Mouse (Mus musculus) olfactory bulb, adult 2 months (tissue): ENCODE measurements around the gene Raly. TPM values are rescaled to one million over a fixed set of nuclear protein-coding genes. Genes with fewer than 3 reads are reported as not detected.

Source experiments
- H3K27ac ChIP-seq: fragments of 200-500 bp; 2 replicates; pipeline ENCODE4 v1.5.1; 2012; ENCODE audit warnings: low read depth, low read length; ENCODE audit not compliant: insufficient read depth
- H3K4me1 ChIP-seq: fragments of 200-500 bp; 2 replicates; pipeline ENCODE4 v1.6.1; 2012; ENCODE audit warnings: low read length; ENCODE audit not compliant: control insufficient read depth, insufficient read depth
- H3K4me3 ChIP-seq: fragments of 200-500 bp; 2 replicates; pipeline ENCODE4 v1.5.1; 2012; ENCODE audit warnings: mild to moderate bottlenecking, low read depth, low read length, moderate library complexity; ENCODE audit not compliant: insufficient read depth
- CTCF ChIP-seq: fragments of 200-500 bp; IDR thresholded peaks from 2 replicates; pipeline ENCODE4 v1.5.1; 2012; ENCODE audit warnings: low read depth, mild to moderate bottlenecking, low read length, moderate library complexity; ENCODE audit not compliant: insufficient read depth
- POLR2A ChIP-seq: fragments of 200-500 bp; IDR thresholded peaks from 2 replicates; pipeline ENCODE4 v1.6.1; 2012; ENCODE audit warnings: mild to moderate bottlenecking, low read depth, low read length, moderate library complexity; ENCODE audit not compliant: insufficient read depth
- WGBS: fragments of 180-500 bp; shearing (Covaris S2); methylation state at CpG from one replicate; pipeline ENCODE4 v1.1.7; 2018; 5-methylcytosine and 5-hydroxymethylcytosine counted together
- polyA plus RNA-seq: library from polyadenylated mRNA; stranded (reverse); fragments of >200 nt; gene quantifications from 2 replicates; pipeline ENCODE4 v1.2.4, GENCODE M21; 2012; ENCODE audit warnings: low replicate concordance; ENCODE audit not compliant: missing spikeins, insufficient read depth, insufficient read length

Raly gene
- polyA plus RNA-seq, 1 experiment, result not detected

- WGBS, result 76% methylated on average over 7 of the region's 7 CpGs
- H3K4me3 ChIP-seq, result no peak overlapping the region
- H3K4me1 ChIP-seq, result peaks cover under 1% of the 10 kb centered on the region; the same call in 1 of the 2 replicates
- TF ChIP-seq CTCF (no peak), POLR2A (no peak)
- H3K27ac ChIP-seq, result no peak overlapping the region
Measured at GRCm38 (mm10) chr2:154776496-154776895, 14.4 kb upstream of the Raly start.

GRCm38 (mm10) chr2:154779648-154780047 is 11.2 kb upstream of the Raly start:
- Histone ChIP-seq H3K27ac (no peak overlapping the region), H3K4me3 (no peak overlapping the region), H3K4me1 (no peaks in the 10 kb centered on the region)
- no peak for TF ChIP-seq POLR2A
- no peak for TF ChIP-seq CTCF
- 74% methylated on average over 3 of the region's 3 CpGs for WGBS

- TF ChIP-seq CTCF (no peak), POLR2A (no peak)
- H3K27ac ChIP-seq, result no peak overlapping the region
- peaks cover 4% of the 10 kb centered on the region for H3K4me1 ChIP-seq
- H3K4me3 ChIP-seq, result no peak overlapping the region
- WGBS, result 73% methylated on average over 4 of the region's 4 CpGs
Measured at GRCm38 (mm10) chr2:154782361-154782760, 8.5 kb upstream of the Raly start.

GRCm38 (mm10) chr2:154782856-154783650 is 7.8 kb upstream of the Raly start:
- 65% methylated on average over 17 of the region's 17 CpGs for WGBS
- Histone ChIP-seq H3K27ac (no peak overlapping the region), H3K4me1 (peaks cover 4% of the 10 kb centered on the region), H3K4me3 (no peak overlapping the region)
- TF ChIP-seq POLR2A, result no peak
- no peak for TF ChIP-seq CTCF

GRCm38 (mm10) chr2:154785284-154785683 is 5.6 kb upstream of the Raly start:
- H3K27ac ChIP-seq, result no peak overlapping the region
- TF ChIP-seq POLR2A (no peak), CTCF (no peak)

GRCm38 (mm10) chr2:154786187-154786586 is 4.7 kb upstream of the Raly start:
- no peak for TF ChIP-seq POLR2A
- TF ChIP-seq CTCF, result no peak
- H3K4me3 ChIP-seq, result no peak overlapping the region
- WGBS, result 71% methylated on average over 3 of the region's 3 CpGs
- no peak overlapping the region for H3K27ac ChIP-seq
- peaks cover 4% of the 10 kb centered on the region for H3K4me1 ChIP-seq

More at GRCm38 (mm10) chr2:154785284-154785683, 5.6 kb upstream of the Raly start:
- peaks cover 4% of the 10 kb centered on the region for H3K4me1 ChIP-seq
- WGBS, result 71% methylated on average over 3 of the region's 3 CpGs
- no peak overlapping the region for H3K4me3 ChIP-seq

- Histone ChIP-seq H3K4me3 (no peak overlapping the region), H3K4me1 (peaks cover 4% of the 10 kb centered on the region), H3K27ac (no peak overlapping the region)
- WGBS, result 39% methylated on average over 11 of the region's 11 CpGs
- TF ChIP-seq POLR2A (no peak), CTCF (no peak)
Measured at GRCm38 (mm10) chr2:154786776-154787175, 4.1 kb upstream of the Raly start.

- no peak for TF ChIP-seq POLR2A
- TF ChIP-seq CTCF, result no peak
- Histone ChIP-seq H3K27ac (no peak overlapping the region), H3K4me1 (peaks cover 7% of the 10 kb centered on the region), H3K4me3 (no peak overlapping the region)
- WGBS, result 82% methylated on average over 6 of the region's 6 CpGs
Measured at GRCm38 (mm10) chr2:154789381-154789780, 1.5 kb upstream of the Raly start.

GRCm38 (mm10) chr2:154789977-154790655 is 780 bp upstream of the Raly start:
- WGBS, result 9% methylated on average over 14 of the region's 14 CpGs
- no peak for TF ChIP-seq POLR2A
- TF ChIP-seq CTCF, result no peak
- Histone ChIP-seq H3K4me3 (peak overlapping the region; percentile 82), H3K4me1 (peaks cover 7% of the 10 kb centered on the region), H3K27ac (no peak overlapping the region)
